Mouse (Mus musculus) C2C12 (cell line): ENCODE measurements around the gene Rtn1.

Experiments
- CEBPB ChIP-seq: IDR thresholded peaks from one replicate; pipeline ENCODE4 v1.6.1; 2011; ENCODE audit warnings: low read depth, mild to moderate bottlenecking, control low read depth, moderate library complexity
- CTCF ChIP-seq: IDR thresholded peaks from one replicate; pipeline ENCODE4 v1.5.1; 2011; ENCODE audit not compliant: control insufficient read depth, insufficient read depth, insufficient read length
- MAX ChIP-seq: IDR thresholded peaks from one replicate; pipeline ENCODE4 v1.6.1; 2011; ENCODE audit warnings: mild to moderate bottlenecking, control low read depth
- MYOD1 ChIP-seq: IDR thresholded peaks from one replicate; pipeline ENCODE4 v1.6.1; 2011; ENCODE audit warnings: low read depth; ENCODE audit not compliant: control insufficient read depth, insufficient read length
- MYOG ChIP-seq: IDR thresholded peaks from one replicate; pipeline ENCODE4 v1.6.1; 2011; ENCODE audit not compliant: control insufficient read depth, insufficient read length; ENCODE audit errors: extremely low read depth
- USF1 ChIP-seq: IDR thresholded peaks from one replicate; pipeline ENCODE4 v1.6.1; 2011; ENCODE audit warnings: low read depth, mild to moderate bottlenecking, control low read depth, moderate library complexity

GRCm38 (mm10) chr12:72453941-72454340 lies 45.1 kb upstream of the Rtn1 start:
- TF ChIP-seq MAX = no peak
- TF ChIP-seq CTCF = no peak
- TF ChIP-seq USF1 = no peak
- no peak for TF ChIP-seq MYOD1
- TF ChIP-seq CEBPB = no peak
- TF ChIP-seq MYOG = no peak
